Mouse (Mus musculus) megakaryocyte, embryonic 14.5 days (primary cell): ENCODE results near the gene Zdhhc1. TPM values are rescaled to one million over a fixed set of nuclear protein-coding genes. Genes with fewer than 3 reads are reported as not detected.

ENCODE experiments used
- H3K27me3 ChIP-seq: replicated peaks from 2 replicates; pipeline ENCODE3; 2012; ENCODE audit warnings: inconsistent platforms
- H3K36me3 ChIP-seq: replicated peaks from 2 replicates; pipeline ENCODE3; 2012; ENCODE audit warnings: low read length, inconsistent platforms, mixed read lengths
- H3K4me1 ChIP-seq: 2 replicates; pipeline ENCODE4 v1.6.1; 2012; ENCODE audit warnings: inconsistent platforms
- H3K4me3 ChIP-seq: replicated peaks from 2 replicates; pipeline ENCODE3; 2012; ENCODE audit warnings: moderate library complexity, mild to moderate bottlenecking, inconsistent platforms
- H3K9me3 ChIP-seq: 2 replicates; pipeline ENCODE4 v1.6.1; 2012; ENCODE audit warnings: inconsistent platforms
- FLI1 ChIP-seq: IDR thresholded peaks from 2 replicates; pipeline ENCODE4 v1.6.1; 2012; ENCODE audit warnings: low read length, inconsistent platforms, mixed read lengths
- GATA1 ChIP-seq: IDR thresholded peaks from 3 replicates; pipeline ENCODE4 v1.6.1; 2012; ENCODE audit warnings: mixed read lengths, low read length, inconsistent platforms, borderline replicate concordance
- polyA plus RNA-seq: library from polyadenylated mRNA; stranded (reverse); fragments of >175 nt; gene quantifications from 2 replicates; pipeline ENCODE4 v1.2.3, GENCODE M21; 2012; ENCODE audit warnings: low replicate concordance; ENCODE audit not compliant: insufficient read depth

Zdhhc1 gene
- polyA plus RNA-seq, 1 experiment: 9.0 TPM

- TF ChIP-seq GATA1 (no peak), FLI1 (no peak)
- Histone ChIP-seq H3K4me3 (no peak overlapping the region), H3K27me3 (peaks cover 34% of the 10 kb centered on the region), H3K36me3 (peaks cover 27% of the 10 kb centered on the region), H3K4me1 (peaks cover 22% of the 10 kb centered on the region), H3K9me3 (no peaks in the 10 kb centered on the region)
Observed at GRCm38 (mm10) chr8:105481013-105481412, 15.7 kb downstream of the Zdhhc1 start.

GRCm38 (mm10) chr8:105477792-105478191, 18.9 kb downstream of the Zdhhc1 start:
- Histone ChIP-seq H3K36me3 (peaks cover 15% of the 10 kb centered on the region), H3K4me1 (peaks cover 40% of the 10 kb centered on the region), H3K9me3 (no peaks in the 10 kb centered on the region), H3K27me3 (peaks cover 48% of the 10 kb centered on the region), H3K4me3 (no peak overlapping the region)
- TF ChIP-seq FLI1: no peak
- TF ChIP-seq GATA1: no peak

- H3K4me3 ChIP-seq: peak overlapping the region; percentile 40
- no peak for TF ChIP-seq GATA1
- TF ChIP-seq FLI1: no peak
- H3K36me3 ChIP-seq: peaks cover 15% of the 10 kb centered on the region
- H3K9me3 ChIP-seq: no peaks in the 10 kb centered on the region
- peaks cover 51% of the 10 kb centered on the region for H3K27me3 ChIP-seq
- peaks cover 37% of the 10 kb centered on the region for H3K4me1 ChIP-seq
Observed at GRCm38 (mm10) chr8:105476628-105477413, 19.9 kb downstream of the Zdhhc1 start.

- H3K9me3 ChIP-seq: no peaks in the 10 kb centered on the region
- TF ChIP-seq FLI1: no peak
- no peak for TF ChIP-seq GATA1
- H3K4me3 ChIP-seq: no peak overlapping the region
- H3K36me3 ChIP-seq: peaks cover 15% of the 10 kb centered on the region
- H3K27me3 ChIP-seq: peaks cover 55% of the 10 kb centered on the region
- H3K4me1 ChIP-seq: peaks cover 38% of the 10 kb centered on the region
Observed at GRCm38 (mm10) chr8:105476161-105476560, 20.5 kb downstream of the Zdhhc1 start.

GRCm38 (mm10) chr8:105475742-105476141, 21.0 kb downstream of the Zdhhc1 start:
- peaks cover 38% of the 10 kb centered on the region for H3K4me1 ChIP-seq
- H3K27me3 ChIP-seq: peaks cover 59% of the 10 kb centered on the region
- H3K36me3 ChIP-seq: peaks cover 15% of the 10 kb centered on the region
- H3K4me3 ChIP-seq: no peak overlapping the region
- TF ChIP-seq GATA1: no peak
- no peak for TF ChIP-seq FLI1
- H3K9me3 ChIP-seq: no peaks in the 10 kb centered on the region

- TF ChIP-seq FLI1 (no peak), GATA1 (no peak)
- Histone ChIP-seq H3K4me1 (peaks cover 38% of the 10 kb centered on the region), H3K27me3 (peaks cover 64% of the 10 kb centered on the region), H3K9me3 (no peaks in the 10 kb centered on the region), H3K36me3 (peaks cover 15% of the 10 kb centered on the region), H3K4me3 (no peak overlapping the region)
Observed at GRCm38 (mm10) chr8:105475254-105475653, 21.4 kb downstream of the Zdhhc1 start.

GRCm38 (mm10) chr8:105474680-105475079, 22.0 kb downstream of the Zdhhc1 start:
- Histone ChIP-seq H3K9me3 (no peaks in the 10 kb centered on the region), H3K36me3 (peaks cover 15% of the 10 kb centered on the region), H3K4me1 (peaks cover 38% of the 10 kb centered on the region), H3K27me3 (peaks cover 67% of the 10 kb centered on the region), H3K4me3 (no peak overlapping the region)
- TF ChIP-seq FLI1: no peak
- TF ChIP-seq GATA1: no peak

- Histone ChIP-seq H3K36me3 (peaks cover 15% of the 10 kb centered on the region), H3K27me3 (peaks cover 68% of the 10 kb centered on the region)
- TF ChIP-seq GATA1 (no peak), FLI1 (no peak)
Observed at GRCm38 (mm10) chr8:105473816-105474606, 22.7 kb downstream of the Zdhhc1 start.

GRCm38 (mm10) chr8:105472983-105473382, 23.7 kb downstream of the Zdhhc1 start:
- Histone ChIP-seq H3K9me3 (no peaks in the 10 kb centered on the region), H3K27me3 (peaks cover 71% of the 10 kb centered on the region)

More at GRCm38 (mm10) chr8:105473816-105474606, 22.7 kb downstream of the Zdhhc1 start:
- no peaks in the 10 kb centered on the region for H3K9me3 ChIP-seq
- no peak overlapping the region for H3K4me3 ChIP-seq
- peaks cover 38% of the 10 kb centered on the region for H3K4me1 ChIP-seq

More at GRCm38 (mm10) chr8:105472983-105473382, 23.7 kb downstream of the Zdhhc1 start:
- Histone ChIP-seq H3K36me3 (peaks cover 12% of the 10 kb centered on the region), H3K4me3 (no peak overlapping the region), H3K4me1 (peaks cover 38% of the 10 kb centered on the region)
- TF ChIP-seq GATA1: no peak
- no peak for TF ChIP-seq FLI1
